Mouse (Mus musculus): ENCODE data around the gene Rnh1. TPM values are rescaled to one million over a fixed set of nuclear protein-coding genes. Genes with fewer than 3 reads are reported as not detected.
A peak's percentile ranks its signal among the peaks of the same experiment; 100 is the strongest.

Rnh1 gene
- total and polyA plus RNA-seq, 3 experiments = 71.4 to 94.5 TPM; not detected in 1

GRCm38 (mm10) chr7:141204546-141204945 lies 31.9 kb upstream of the Rnh1 start:
- no peak overlapping the region for H3K27ac ChIP-seq (ENCODE audit: control insufficient read depth, low read depth, low read length)
- no peaks in the 10 kb centered on the region for H3K27me3 ChIP-seq (ENCODE audit: control insufficient read depth in 1 of 2, insufficient read depth in 2 of 2, low read length in 2 of 2)
- DNase-seq (ENCODE audit: low read depth, low spot score) = no peak
- no peak for TF ChIP-seq ZKSCAN1 (IDR thresholded peaks at IDR 0.05; ENCODE audit: low read depth, low read length)
- TF ChIP-seq POLR2A (IDR thresholded peaks at IDR 0.05; ENCODE audit: control insufficient read depth in 1 of 2, insufficient read depth in 1 of 2, low read depth in 1 of 2, low read length in 2 of 2, poor library complexity in 1 of 2) = no peak
- TF ChIP-seq GATA1 (IDR thresholded peaks at IDR 0.05; ENCODE audit: low read depth, low read length) = peak; percentile 25; the same call in 1 of the 2 replicates
- TF ChIP-seq MAX (IDR thresholded peaks at IDR 0.05; ENCODE audit: low read length) = 0 out of 2 replicates have a peak, but pooled peaks have one; percentile 27
- TF ChIP-seq MYB (IDR thresholded peaks at IDR 0.05; ENCODE audit: low read depth, low read length) = no peak
- TF ChIP-seq NELFE (IDR thresholded peaks at IDR 0.05; ENCODE audit: low read depth, low read length) = no peak
- no peaks in the 10 kb centered on the region for H3K36me3 ChIP-seq (ENCODE audit: control insufficient read depth in 1 of 2, insufficient read depth in 2 of 2, low read length in 2 of 2)
- no peak overlapping the region for H3K9ac ChIP-seq (ENCODE audit: control insufficient read depth, low read depth, low read length, poor library complexity, severe bottlenecking)
- H3K4me3 ChIP-seq (ENCODE audit: control insufficient read depth in 1 of 2, insufficient read depth in 1 of 2, low read depth in 2 of 2, low read length in 2 of 2) = no peak overlapping the region
- H3K4me1 ChIP-seq (ENCODE audit: control insufficient read depth in 1 of 2, insufficient read depth in 2 of 2, low read length in 2 of 2) = peaks cover 0 to 6% of the 10 kb centered on the region in 2 experiments; a peak in 2 of 4 replicates
- H3K79me2 ChIP-seq (ENCODE audit: control insufficient read depth, insufficient read depth, low read length, poor library complexity) = no peaks in the 10 kb centered on the region
- H3K9me3 ChIP-seq (replicated peaks; ENCODE audit: insufficient read depth, low read length) = no peaks in the 10 kb centered on the region

- TF ChIP-seq NELFE (IDR thresholded peaks at IDR 0.05; ENCODE audit: low read depth, low read length) (no peak), MXI1 (IDR thresholded peaks at IDR 0.05; ENCODE audit: low read depth, low read length) (no peak), CTCF (IDR thresholded peaks at IDR 0.05 in 2 of 3, conservative IDR thresholded peaks at IDR 0.05 in 1 of 3; ENCODE audit: control insufficient read depth in 1 of 3, insufficient read depth in 1 of 3, low read depth in 2 of 3, low read length in 3 of 3, poor library complexity in 1 of 3, severe bottlenecking in 1 of 3) (no peak), JUND (IDR thresholded peaks at IDR 0.05; ENCODE audit: low read depth, low read length) (no peak), ETS1 (IDR thresholded peaks at IDR 0.05; ENCODE audit: low read depth, low read length) (no peak), TAL1 (IDR thresholded peaks at IDR 0.05; ENCODE audit: low read length) (no peak), ZMIZ1 (IDR thresholded peaks at IDR 0.05; ENCODE audit: low read depth, low read length) (no peak), TCF12 (IDR thresholded peaks at IDR 0.05; ENCODE audit: low read depth, low read length) (no peak)
- H3K36me3 ChIP-seq (ENCODE audit: control insufficient read depth in 1 of 2, insufficient read depth in 2 of 2, low read length in 2 of 2) = peaks cover 0 to 16% of the 10 kb centered on the region in 2 experiments; a peak in 2 of 4 replicates
- no peaks in the 10 kb centered on the region for H3K9me3 ChIP-seq (replicated peaks; ENCODE audit: insufficient read depth, low read length)
- peaks cover 6 to 25% of the 10 kb centered on the region in 2 experiments; a peak in 3 of 4 replicates for H3K4me1 ChIP-seq (ENCODE audit: control insufficient read depth in 1 of 2, insufficient read depth in 2 of 2, low read length in 2 of 2)
- H3K79me2 ChIP-seq (ENCODE audit: control insufficient read depth, insufficient read depth, low read length, poor library complexity) = peaks cover 6% of the 10 kb centered on the region
- no peak overlapping the region for H3K27ac ChIP-seq (ENCODE audit: control insufficient read depth, low read depth, low read length)
- no peaks in the 10 kb centered on the region for H3K27me3 ChIP-seq (ENCODE audit: control insufficient read depth in 1 of 2, insufficient read depth in 2 of 2, low read length in 2 of 2)
- no peak for DNase-seq (ENCODE audit: low read depth, low spot score)
- no peak overlapping the region for H3K9ac ChIP-seq (ENCODE audit: control insufficient read depth, low read depth, low read length, poor library complexity, severe bottlenecking)
- no peak overlapping the region for H3K4me3 ChIP-seq (ENCODE audit: control insufficient read depth in 1 of 2, insufficient read depth in 1 of 2, low read depth in 2 of 2, low read length in 2 of 2)
These were observed 25.5 kb upstream of the Rnh1 start for GRCm38 (mm10) chr7:141198121-141198520.

GRCm38 (mm10) chr7:141196619-141197282 lies 24.1 kb upstream of the Rnh1 start:
- peaks cover 0 to 18% of the 10 kb centered on the region in 2 experiments; a peak in 3 of 4 replicates for H3K36me3 ChIP-seq (ENCODE audit: control insufficient read depth in 1 of 2, insufficient read depth in 2 of 2, low read length in 2 of 2)
- DNase-seq (ENCODE audit: low read depth, low spot score) = peak; percentile 74
- no peaks in the 10 kb centered on the region for H3K27me3 ChIP-seq (ENCODE audit: control insufficient read depth in 1 of 2, insufficient read depth in 2 of 2, low read length in 2 of 2)
- H3K4me1 ChIP-seq (ENCODE audit: control insufficient read depth in 1 of 2, insufficient read depth in 2 of 2, low read length in 2 of 2) = peaks cover 6 to 29% of the 10 kb centered on the region in 2 experiments; a peak in 3 of 4 replicates
- no peak for TF ChIP-seq CTCF (IDR thresholded peaks at IDR 0.05 in 2 of 3, conservative IDR thresholded peaks at IDR 0.05 in 1 of 3; ENCODE audit: control insufficient read depth in 1 of 3, insufficient read depth in 1 of 3, low read depth in 2 of 3, low read length in 3 of 3, poor library complexity in 1 of 3, severe bottlenecking in 1 of 3)
- no peak for TF ChIP-seq TBP (IDR thresholded peaks at IDR 0.05; ENCODE audit: low read depth, low read length)
- no peak for TF ChIP-seq SIN3A (IDR thresholded peaks at IDR 0.05; ENCODE audit: low read length)
- no peak for TF ChIP-seq TCF12 (IDR thresholded peaks at IDR 0.05; ENCODE audit: low read depth, low read length)
- TF ChIP-seq ZC3H11A (IDR thresholded peaks at IDR 0.05; ENCODE audit: low read depth, low read length) = no peak
- TF ChIP-seq NRF1 (IDR thresholded peaks at IDR 0.05; ENCODE audit: insufficient read depth, low read depth, low read length, poor library complexity, severe bottlenecking) = no peak
- TF ChIP-seq ZNF384 (IDR thresholded peaks at IDR 0.05; ENCODE audit: low read depth, low read length) = peak; percentile 95
- peak; percentile 58 for TF ChIP-seq GATA1 (IDR thresholded peaks at IDR 0.05; ENCODE audit: low read depth, low read length)
- no peak for TF ChIP-seq TAL1 (IDR thresholded peaks at IDR 0.05; ENCODE audit: low read length)
- TF ChIP-seq POLR2A (IDR thresholded peaks at IDR 0.05; ENCODE audit: control insufficient read depth in 1 of 2, insufficient read depth in 1 of 2, low read depth in 1 of 2, low read length in 2 of 2, poor library complexity in 1 of 2) = no peak
- peak in 1 of 2 experiments; percentile 38; a peak in 1 of 4 replicates for TF ChIP-seq EP300 (IDR thresholded peaks at IDR 0.05; ENCODE audit: low read depth in 1 of 2, low read length in 2 of 2)
- TF ChIP-seq E2F4 (IDR thresholded peaks at IDR 0.05; ENCODE audit: borderline replicate concordance, low read depth, low read length) = no peak
- TF ChIP-seq MAZ (IDR thresholded peaks at IDR 0.05; ENCODE audit: low read depth, low read length) = no peak
- no peak for TF ChIP-seq RCOR1 (IDR thresholded peaks at IDR 0.05; ENCODE audit: low read depth, low read length)
- no peak for TF ChIP-seq MYB (IDR thresholded peaks at IDR 0.05; ENCODE audit: low read depth, low read length)
- TF ChIP-seq CHD1 (IDR thresholded peaks at IDR 0.05; ENCODE audit: low read depth, low read length) = no peak
- peak overlapping the region; percentile 36 for H3K27ac ChIP-seq (ENCODE audit: control insufficient read depth, low read depth, low read length)
- H3K9me3 ChIP-seq (replicated peaks; ENCODE audit: insufficient read depth, low read length) = no peaks in the 10 kb centered on the region
- H3K79me2 ChIP-seq (ENCODE audit: control insufficient read depth, insufficient read depth, low read length, poor library complexity) = peaks cover 12% of the 10 kb centered on the region
- no peak overlapping the region for H3K4me3 ChIP-seq (ENCODE audit: control insufficient read depth in 1 of 2, insufficient read depth in 1 of 2, low read depth in 2 of 2, low read length in 2 of 2)
- H3K9ac ChIP-seq (ENCODE audit: control insufficient read depth, low read depth, low read length, poor library complexity, severe bottlenecking) = no peak overlapping the region

All from MEL (cell line).